Mouse (Mus musculus) layer of hippocampus, postnatal 10 days (tissue): Measurements from ENCODE around the gene Fbxo36. TPM values are rescaled to one million over a fixed set of nuclear protein-coding genes. Genes with fewer than 3 reads are reported as not detected.

Experiments used
- DNase-seq, 2 experiments: peaks; one replicate each; pipeline ENCODE4 v3.0.0; 2021; ENCODE audit warnings: low spot score in 2 of 2
- total RNA-seq, 2 experiments: library from RNA; stranded (reverse); gene quantifications; 2 replicates each; pipeline ENCODE4 v1.2.3; 2021

Gene Fbxo36
- total RNA-seq, 2 experiments from 2014 or later, result 1.8 to 2.2 TPM

- DNase-seq, result no peak
Measured at GRCm38 (mm10) chr1:84942666-84943065, 103.0 kb downstream of the Fbxo36 start.

- DNase-seq, result no peak
Measured at GRCm38 (mm10) chr1:84943549-84943948, 103.9 kb downstream of the Fbxo36 start.

GRCm38 (mm10) chr1:84945950-84946349 lies 106.3 kb downstream of the Fbxo36 start:
- DNase-seq, result no peak

GRCm38 (mm10) chr1:84947390-84947789 lies 107.7 kb downstream of the Fbxo36 start:
- no peak for DNase-seq

Other genes starting within 250 kb of the Fbxo36 start
- 100 to 1,000 TPM; 228 to 234 TPM for gene Dner, start 143.6 kb upstream of the Fbxo36 start, total RNA-seq
- 100 to 1,000 TPM; 191 to 197 TPM for gene Trip12, start 675 bp downstream of the Fbxo36 start, total RNA-seq
- gene Slc16a14, start 95.3 kb downstream of the Fbxo36 start, total RNA-seq, result 10 to 100 TPM; 27.7 to 39.1 TPM